Mouse (Mus musculus): Measurements from ENCODE around the gene Elof1.

Elof1 gene

GRCm38 (mm10) chr9:22136765-22137547 is 20.0 kb upstream of the Elof1 start:
- DNase-seq (ENCODE audit: low read depth, low spot score) = peak; percentile 46

DNA sequence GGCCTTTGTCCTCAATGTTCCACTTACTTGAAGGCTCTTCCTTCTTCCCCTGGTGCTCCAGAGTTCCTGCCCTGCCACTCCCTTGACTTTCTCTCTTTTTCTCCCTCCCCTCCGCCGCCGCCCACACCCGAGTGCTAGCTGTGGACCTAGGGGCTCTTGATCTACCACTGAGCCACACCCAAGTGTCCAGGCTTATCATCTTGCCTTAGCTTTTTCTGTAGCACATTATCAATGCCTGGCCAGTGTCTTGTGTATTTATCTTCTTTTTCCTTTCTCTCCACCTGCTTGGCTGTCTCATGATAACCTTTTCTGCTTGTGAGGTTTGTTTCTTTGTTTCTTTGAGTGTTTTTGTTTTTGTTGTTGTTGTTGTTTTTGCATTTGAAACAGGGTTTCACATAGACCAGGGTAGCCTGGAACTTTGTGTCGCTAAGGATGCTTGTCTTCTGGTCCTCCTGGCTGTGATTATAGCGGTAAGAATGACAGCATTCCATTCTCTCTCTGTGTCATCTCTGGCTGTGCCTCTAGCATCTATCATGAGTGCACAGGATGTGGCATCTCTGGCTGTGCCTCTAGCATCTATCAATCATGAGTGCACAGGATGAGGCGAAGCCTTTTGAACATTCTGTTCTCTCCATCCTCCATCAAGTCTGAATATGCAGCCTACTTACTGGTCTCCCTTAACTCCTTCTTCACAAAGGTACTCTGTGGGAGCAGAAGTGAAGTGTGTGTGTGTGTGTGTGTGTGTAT is 18.8 kb upstream of the Elof1 start, which contains the start of gene Acp5:
Acp5 (minus strand) TSS at position 68 of the 747 bp plus-strand sequence.
- DNase-seq (ENCODE audit: low read depth, low spot score) = peak; percentile 21

DNA sequence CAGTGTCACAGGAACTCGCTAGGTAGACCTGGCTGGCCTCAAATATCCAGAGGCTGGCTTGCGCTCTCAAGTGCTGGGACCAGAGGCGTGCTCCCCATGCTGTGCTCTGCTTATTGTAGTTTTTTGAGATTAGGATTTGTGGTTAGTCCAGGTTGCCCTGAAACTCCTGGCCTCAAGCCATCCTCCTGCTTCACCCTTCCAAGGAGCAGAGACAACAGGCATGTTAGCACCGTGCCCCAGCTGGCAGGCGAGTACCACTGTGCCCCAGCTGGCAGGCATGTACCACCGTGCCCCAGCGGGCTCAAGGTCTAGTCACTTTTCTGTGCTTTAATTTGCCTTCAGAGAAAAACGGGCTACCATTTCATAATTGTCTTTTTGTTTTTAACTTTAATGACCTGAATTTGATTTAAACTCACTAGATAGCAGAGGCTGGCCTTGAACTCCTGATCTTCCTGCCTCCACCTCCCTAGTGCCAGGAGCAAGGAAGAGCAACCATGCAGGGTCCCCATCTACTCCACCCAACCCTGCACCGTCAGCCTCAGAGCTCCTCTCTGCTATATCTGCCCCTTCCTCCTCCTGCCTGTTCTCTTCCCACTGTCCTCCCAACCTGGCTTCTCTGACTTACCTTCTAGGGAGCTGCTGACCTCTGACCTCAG is 18.1 kb upstream of the Elof1 start:
- no peak for DNase-seq (ENCODE audit: low read depth, low spot score)

DNA sequence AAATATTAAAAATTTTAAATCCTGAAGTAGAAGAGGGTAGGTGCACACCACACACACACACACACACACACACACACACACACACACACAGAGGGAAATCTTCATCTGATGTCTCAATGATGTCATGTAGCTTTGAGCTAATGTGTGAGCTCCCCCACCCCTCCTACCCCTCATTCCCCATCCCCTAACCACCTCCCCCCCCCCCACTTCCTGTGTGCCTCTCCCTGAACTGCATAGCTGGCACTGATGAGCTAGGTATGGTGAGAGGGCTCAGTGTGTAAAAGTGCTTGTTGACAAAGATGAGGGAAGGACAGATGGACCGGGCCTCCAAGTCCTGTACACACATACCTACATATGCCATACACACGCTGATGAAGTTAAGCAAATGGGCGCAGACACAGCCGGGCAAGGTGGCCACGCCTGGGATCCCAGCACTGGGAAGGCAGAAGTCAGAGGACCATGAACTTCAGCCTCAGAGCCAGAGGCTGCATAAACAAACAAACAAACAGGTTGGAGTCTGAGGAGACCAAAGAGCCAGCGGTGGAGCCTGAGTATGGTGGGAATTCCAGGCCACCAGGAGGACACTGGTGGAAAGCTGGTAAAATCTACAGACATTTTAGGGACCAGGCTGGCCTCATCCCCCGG is 17.4 kb upstream of the Elof1 start:
- DNase-seq (ENCODE audit: low read depth, low spot score) = no peak

GRCm38 (mm10) chr9:22132220-22132619 is 15.2 kb upstream of the Elof1 start:
- no peak for DNase-seq (ENCODE audit: low read depth, low spot score)

DNA sequence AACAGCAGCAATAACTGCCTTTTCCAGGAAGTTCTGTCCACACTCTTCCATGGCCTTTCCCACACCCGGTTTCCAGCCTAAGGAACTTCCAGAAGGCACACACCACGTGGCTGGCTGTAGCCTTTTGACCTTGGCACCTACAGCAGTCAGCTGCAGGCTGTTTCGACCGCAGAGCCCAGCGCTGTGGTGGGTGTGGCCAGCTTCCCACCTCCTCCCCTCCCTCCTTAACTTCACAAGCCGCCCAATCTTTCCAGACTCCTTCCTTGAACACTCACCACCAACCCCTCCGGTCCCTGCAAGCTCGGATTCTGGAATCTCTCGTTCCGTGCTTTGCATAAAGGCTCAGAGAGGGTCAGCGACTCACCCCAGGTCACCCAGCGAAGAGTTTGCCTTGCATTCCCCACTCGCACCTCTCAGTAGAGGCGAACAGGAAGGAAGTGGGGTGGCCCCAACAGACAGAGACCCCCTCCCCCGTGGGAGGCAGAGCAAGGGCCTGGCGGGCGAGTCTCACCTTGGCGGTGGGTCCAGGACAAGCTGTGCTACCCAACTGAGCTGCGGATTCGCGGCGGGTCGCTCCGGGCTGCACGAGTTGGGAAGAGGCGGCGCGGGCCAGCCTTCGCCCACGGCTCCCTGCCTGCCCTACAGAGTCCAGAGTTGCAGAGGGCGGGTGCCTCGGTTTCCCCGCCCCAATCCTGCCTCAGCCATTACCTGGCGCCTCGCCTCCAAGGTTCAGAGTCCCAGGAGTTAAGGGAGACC is 14.4 kb upstream of the Elof1 start:
- no peak for DNase-seq (ENCODE audit: low read depth, low spot score)

DNA sequence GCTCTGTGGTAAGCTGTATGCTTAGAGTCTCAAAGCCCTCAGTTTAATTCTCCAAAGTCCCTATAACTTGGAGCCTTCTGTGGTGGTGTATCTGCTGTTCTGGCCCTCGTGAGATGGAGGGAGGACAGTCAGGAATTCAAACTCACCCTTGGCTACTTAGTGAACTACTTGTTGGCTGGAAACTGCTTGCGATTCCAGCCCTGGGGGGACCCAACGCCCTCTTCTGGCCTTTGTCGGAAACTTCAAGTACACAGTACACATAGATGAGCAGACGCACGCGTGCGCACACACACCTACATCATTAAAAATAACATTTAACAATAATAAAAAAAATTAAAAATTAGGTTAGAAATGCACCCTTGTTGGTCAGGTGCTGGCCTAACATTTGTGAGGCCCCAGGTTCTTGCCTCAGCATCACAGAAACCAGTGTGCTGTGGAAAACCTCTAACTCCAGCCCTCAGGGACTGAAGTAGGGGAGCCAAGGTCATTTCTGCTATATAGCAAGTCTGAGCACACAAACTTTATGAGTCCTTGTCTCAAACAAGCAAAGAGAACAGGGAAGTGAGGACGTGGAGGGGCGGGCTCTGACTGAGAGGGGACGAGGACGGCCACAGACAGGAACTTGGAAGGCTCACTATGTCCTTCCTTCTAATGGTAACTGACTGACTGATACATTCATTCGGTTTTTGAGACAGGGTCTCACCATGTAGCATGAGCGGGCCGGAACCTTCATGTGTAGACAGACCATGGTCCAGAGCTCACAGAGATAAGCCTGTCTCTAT is 8.5 kb upstream of the Elof1 start:
- no peak for DNase-seq (ENCODE audit: low read depth, low spot score)

DNA sequence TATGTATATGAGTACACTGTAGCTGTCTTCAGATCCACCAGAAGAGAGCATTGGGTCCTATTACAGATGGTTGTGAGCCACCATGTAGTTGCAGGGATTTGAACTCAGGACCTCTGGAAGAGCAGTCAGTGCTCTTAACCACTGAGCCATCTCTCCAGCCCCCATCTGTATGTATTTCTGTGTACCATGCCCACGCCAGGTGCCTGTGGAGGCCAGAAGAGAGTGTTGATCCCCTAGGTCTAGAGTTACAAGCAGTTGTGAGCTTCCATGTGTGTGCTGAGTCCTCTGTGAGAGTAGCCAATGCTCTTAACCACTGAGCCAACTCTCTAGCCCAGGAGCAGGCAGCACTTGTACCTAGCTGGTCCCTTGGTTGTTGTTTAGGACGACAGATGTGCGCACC is 7.2 kb upstream of the Elof1 start:
- no peak for DNase-seq (ENCODE audit: low read depth, low spot score)

DNA sequence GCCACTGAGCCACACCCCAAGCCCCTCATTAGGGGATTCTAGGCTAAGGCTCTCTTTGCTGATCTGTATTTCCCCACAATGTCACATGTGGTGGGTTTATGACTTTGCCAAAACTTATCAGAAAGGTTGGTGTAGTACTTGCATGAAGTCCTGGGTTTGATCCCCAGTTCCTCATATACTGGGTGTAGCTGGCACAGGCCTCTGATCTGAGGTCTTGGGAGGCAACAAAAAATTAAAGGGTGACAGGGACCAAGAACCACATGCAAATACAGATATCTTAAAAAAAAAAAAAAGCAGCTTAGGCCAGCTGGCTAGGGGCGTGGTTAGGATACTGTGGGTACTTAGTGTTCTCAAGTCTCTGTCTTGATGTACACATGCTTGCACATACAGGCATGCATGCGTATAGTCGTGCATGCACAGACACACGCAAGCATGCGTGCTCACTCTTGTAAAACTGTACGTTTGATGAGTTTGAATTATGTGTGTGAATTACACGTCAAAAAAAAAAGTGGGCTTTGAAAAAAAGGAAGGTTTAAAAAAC is 6.2 kb upstream of the Elof1 start:
- no peak for DNase-seq (ENCODE audit: low read depth, low spot score)

DNA sequence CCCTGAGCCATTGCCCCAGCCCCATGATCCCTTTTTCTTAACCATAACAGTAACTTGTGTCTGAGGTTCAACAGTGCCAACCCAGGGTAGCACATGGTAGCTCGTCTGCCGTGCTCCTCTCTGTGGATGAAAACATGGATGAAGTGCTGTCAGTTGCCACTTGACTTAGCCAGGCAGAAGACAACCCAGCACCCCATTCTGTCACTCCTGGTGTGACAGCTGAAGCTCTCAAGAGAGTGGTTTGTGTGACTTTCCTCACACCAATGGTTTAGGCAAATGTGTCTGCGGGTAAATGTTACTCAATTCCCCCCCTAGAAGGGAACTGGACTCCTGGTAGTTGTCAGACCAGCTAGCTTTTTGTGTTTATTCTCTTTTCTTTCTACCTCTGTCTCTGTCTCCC is 5.0 kb upstream of the Elof1 start:
- no peak for DNase-seq (ENCODE audit: low read depth, low spot score)

DNA sequence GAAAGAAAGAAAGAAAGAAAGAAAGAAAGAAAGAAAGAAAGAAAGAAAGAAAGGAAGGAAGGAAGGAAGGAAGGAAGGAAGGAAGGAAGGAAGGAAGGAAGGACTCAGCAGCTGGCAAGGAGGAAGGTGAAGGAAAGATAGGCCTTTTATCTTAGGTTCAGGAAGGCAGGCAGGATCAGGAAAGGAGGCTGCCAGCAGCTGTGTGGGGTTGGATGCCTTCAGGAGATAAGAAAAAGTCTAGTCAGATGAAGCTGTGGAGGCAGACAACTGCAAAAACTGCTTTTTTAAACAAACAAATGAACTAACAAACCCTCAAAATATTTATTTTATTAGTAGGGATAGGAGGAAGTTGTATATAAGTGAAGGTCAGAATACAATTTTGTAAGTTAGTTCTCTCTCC is 4.6 kb upstream of the Elof1 start:
- no peak for DNase-seq (ENCODE audit: low read depth, low spot score)

- DNase-seq (ENCODE audit: low read depth, low spot score) = peak; percentile 80
Observed at GRCm38 (mm10) chr9:22119543-22119942, 2.6 kb upstream of the Elof1 start.

GRCm38 (mm10) chr9:22117754-22118456 is 933 bp upstream of the Elof1 start:
- DNase-seq (ENCODE audit: low read depth, low spot score) = peak; percentile 95

- peak; percentile 28 for DNase-seq (ENCODE audit: low read depth, low spot score)
Observed at GRCm38 (mm10) chr9:22116086-22116485, 886 bp downstream of the Elof1 start.

DNA sequence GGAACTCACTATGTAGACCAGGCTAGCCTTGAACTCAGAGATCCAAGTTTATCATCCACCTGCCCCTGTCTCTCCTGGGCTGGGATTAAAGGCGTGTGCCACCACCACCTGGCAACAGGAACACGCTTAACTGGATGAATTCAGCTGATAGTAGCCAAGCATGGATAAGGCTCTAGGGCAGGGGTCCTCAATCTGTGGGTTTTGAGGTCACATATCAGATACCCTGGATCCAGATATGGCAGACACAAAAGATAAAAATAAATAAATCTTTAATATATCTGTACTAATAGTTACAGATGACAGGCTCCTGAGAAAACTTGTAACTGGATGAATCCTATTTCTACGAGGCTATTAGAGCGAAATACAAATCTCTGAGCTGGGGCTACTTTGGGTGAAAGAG is 1.3 kb downstream of the Elof1 start:
- DNase-seq (ENCODE audit: low read depth, low spot score) = no peak

DNA sequence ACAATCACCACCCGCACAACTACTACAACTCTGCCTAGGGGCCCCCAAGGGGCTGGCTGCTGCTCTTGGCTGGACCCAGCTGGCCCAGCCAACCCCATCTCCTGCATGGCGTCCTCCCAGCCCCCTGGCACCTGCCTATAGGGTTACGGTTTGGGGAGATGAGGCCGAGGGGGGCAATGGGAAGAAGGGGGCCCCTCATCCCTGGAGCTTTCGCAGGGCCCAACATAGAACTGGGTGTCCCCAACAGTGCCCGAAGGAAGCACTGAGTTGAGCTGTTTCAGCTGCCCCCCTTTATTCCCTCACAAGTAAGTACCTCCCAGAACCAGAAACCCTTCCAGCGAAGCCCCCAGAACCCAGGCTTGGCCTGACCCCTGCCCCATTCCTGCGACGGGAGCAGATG is 8.8 kb downstream of the Elof1 start:
- no peak for DNase-seq (ENCODE audit: low read depth, low spot score)

DNA sequence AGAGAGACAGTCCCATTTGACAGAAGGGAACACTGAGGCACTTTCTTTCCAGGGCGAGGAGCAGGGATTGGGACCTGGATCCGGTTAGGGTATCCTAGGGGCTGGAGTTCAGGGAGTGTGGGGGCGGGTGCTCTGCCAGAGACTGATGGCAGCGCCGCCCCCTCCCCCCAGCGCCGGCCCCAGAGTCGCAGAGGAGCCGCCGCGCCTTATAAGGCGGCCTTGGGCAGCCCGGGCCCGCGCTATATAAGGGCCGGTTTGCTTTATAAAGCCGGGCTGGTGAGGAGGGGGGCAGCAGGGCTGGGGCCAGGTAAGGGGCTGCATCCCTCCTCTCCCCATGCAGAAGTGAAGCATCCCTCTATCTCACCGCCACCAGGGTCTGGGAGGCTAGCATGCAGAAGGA is 17.1 kb downstream of the Elof1 start:
- no peak for DNase-seq (ENCODE audit: low read depth, low spot score)

GRCm38 (mm10) chr9:22098993-22099696 is 17.8 kb downstream of the Elof1 start, which contains the start of gene Cnn1:
Gene Cnn1 (plus strand): TSS chr9:22099216.
- no peak for DNase-seq (ENCODE audit: low read depth, low spot score)

DNA sequence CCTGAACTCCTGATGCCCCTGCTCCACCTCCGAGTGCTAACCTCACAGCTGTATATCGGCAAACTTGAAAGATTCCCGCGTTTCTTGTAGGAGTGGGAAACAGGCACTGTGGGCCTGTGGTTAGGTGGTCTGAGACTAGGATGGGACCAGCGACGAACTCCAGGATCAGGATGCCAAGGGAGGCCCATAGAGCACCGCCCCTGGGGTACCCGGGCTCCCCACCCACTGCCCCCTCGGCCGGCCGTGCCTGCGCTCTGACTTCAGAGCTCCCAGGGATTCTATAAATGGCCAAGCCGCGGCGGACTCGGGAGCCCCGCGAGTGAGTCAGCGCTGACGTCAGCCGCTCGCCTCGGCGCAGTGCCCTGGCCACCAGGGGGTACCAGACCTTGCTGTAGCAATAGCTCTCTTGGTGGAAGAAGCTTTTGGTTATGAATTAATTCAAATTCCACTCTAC is 21.1 kb downstream of the Elof1 start:
- peak; percentile 88 for DNase-seq (ENCODE audit: low read depth, low spot score)

All from brain, adult 2 months (tissue).